Mouse (Mus musculus) liver, embryonic 11.5 days (tissue): ENCODE measurements around the gene Cpxm2. TPM values are rescaled to one million over a fixed set of nuclear protein-coding genes. Genes with fewer than 3 reads are reported as not detected.

Experiments used
- ATAC-seq: fragments of 200-750 bp; cut with Nextera tagmentation; replicated peaks from 2 replicates; pipeline ENCODE4 v1.8.0; 2017; ENCODE audit warnings: moderate number of reproducible peaks, mild to moderate bottlenecking, moderate TSS enrichment, moderate library complexity; ENCODE audit not compliant: low FRiP score
- DNase-seq: peaks from one replicate; pipeline ENCODE4 v3.0.0-alpha.2; 2017; ENCODE audit warnings: low spot score
- H3K27ac ChIP-seq: fragments of 300-500 bp; sonication (generic); 2 replicates; pipeline ENCODE4 v1.5.1; 2014; ENCODE audit warnings: mild to moderate bottlenecking, low read depth, low read length, control low read depth
- H3K27me3 ChIP-seq: fragments of 300-500 bp; sonication (generic); replicated peaks from 2 replicates; pipeline ENCODE4 v1.6.1; 2014; ENCODE audit warnings: low read length, mixed read lengths; ENCODE audit not compliant: control insufficient read depth, insufficient read depth
- H3K36me3 ChIP-seq: fragments of 300-500 bp; sonication (generic); 2 replicates; pipeline ENCODE4 v1.6.1; 2014; ENCODE audit warnings: mild to moderate bottlenecking, low read length, moderate library complexity, mixed read lengths; ENCODE audit not compliant: control insufficient read depth, insufficient read depth
- H3K4me1 ChIP-seq: fragments of 300-500 bp; sonication (generic); replicated peaks from 2 replicates; pipeline ENCODE4 v1.6.1; 2014; ENCODE audit warnings: low read length, mixed read lengths; ENCODE audit not compliant: control insufficient read depth, insufficient read depth
- H3K4me2 ChIP-seq: fragments of 300-500 bp; sonication (generic); 2 replicates; pipeline ENCODE4 v1.6.1; 2014; ENCODE audit warnings: mild to moderate bottlenecking, control low read depth, moderate library complexity
- H3K4me3 ChIP-seq: fragments of 300-500 bp; sonication (generic); 2 replicates; pipeline ENCODE4 v1.5.1; 2014; ENCODE audit warnings: low read depth, low read length, control low read depth
- H3K9ac ChIP-seq: fragments of 300-500 bp; sonication (generic); 2 replicates; pipeline ENCODE4 v1.6.1; 2014; ENCODE audit warnings: low read depth, low read length, control low read depth
- H3K9me3 ChIP-seq: fragments of 300-500 bp; sonication (generic); 2 replicates; pipeline ENCODE4 v1.6.1; 2016; ENCODE audit warnings: low read length, inconsistent platforms, mixed read lengths; ENCODE audit not compliant: control insufficient read depth
- WGBS: fragments of 180-500 bp; shearing (Covaris S2); extraction: QIAGEN DNeasy Blood & Tissue Kit; methylation state at CpG from one replicate; pipeline ENCODE4 v1.1.7; 2014; 5-methylcytosine and 5-hydroxymethylcytosine counted together
- polyA plus RNA-seq: library from polyadenylated mRNA; unstranded; fragments of >200 nt; fragmentation: Nextera tagmentation; extraction: Ambion mirVana; gene quantifications from 2 replicates; pipeline ENCODE4 v1.2.1, GENCODE M21; 2014

Gene Cpxm2
- 0.35 and 0.56 TPM in 2 replicates for polyA plus RNA-seq

- H3K9me3 ChIP-seq: no peaks in the 10 kb centered on the region
- peak within 1 kb of the TSS; percentile 36 for H3K4me3 ChIP-seq
- no peak within 1 kb of the TSS for H3K27ac ChIP-seq
- H3K4me1 ChIP-seq: no peaks in the 10 kb centered on the region
- H3K36me3 ChIP-seq: no peaks in the 10 kb centered on the region
- peak within 1 kb of the TSS; percentile 61 for H3K4me2 ChIP-seq
- 9% methylated on average over 42 of the region's 43 CpGs for WGBS
- H3K27me3 ChIP-seq: peaks cover 29% of the 10 kb centered on the region
- no peak for ATAC-seq
- DNase-seq: no peak
- no peak within 1 kb of the TSS for H3K9ac ChIP-seq
Observed at GRCm38 (mm10) chr7:132154368-132154961, at the start of gene Cpxm2. TSS of gene Cpxm2 (minus strand) at chr7:132154739.

DNA sequence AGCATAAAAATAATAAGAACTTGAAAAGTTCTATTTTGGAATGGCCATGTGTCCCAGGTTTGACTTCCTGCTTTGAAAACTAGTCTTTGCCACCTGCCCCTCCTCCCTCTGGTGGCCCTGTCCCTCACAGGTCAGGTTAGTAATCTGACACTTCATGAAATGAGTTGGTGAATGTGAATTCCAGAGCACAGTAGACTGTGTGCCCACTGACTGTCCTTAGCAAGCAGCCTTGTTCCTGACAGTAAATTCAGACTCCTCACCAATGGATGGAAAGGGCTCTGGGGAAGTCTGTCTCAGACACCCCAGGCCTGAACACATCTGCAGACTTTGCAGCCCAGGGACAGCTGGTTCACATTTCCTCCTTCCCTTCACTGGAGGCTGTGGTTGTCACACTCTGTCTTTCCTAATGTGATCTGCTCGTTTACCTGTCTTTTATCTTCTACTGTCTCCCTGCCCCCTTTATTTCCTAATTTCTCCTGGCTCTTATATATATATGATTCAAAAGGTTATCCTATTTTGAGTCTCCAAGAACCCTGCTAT lies 49.6 kb upstream of the Cpxm2 start:
- H3K36me3 ChIP-seq: no peaks in the 10 kb centered on the region
- no peak overlapping the region for H3K27ac ChIP-seq
- no peak overlapping the region for H3K9ac ChIP-seq
- no peaks in the 10 kb centered on the region for H3K4me1 ChIP-seq
- no peaks in the 10 kb centered on the region for H3K27me3 ChIP-seq
- no peak overlapping the region for H3K4me2 ChIP-seq
- no peak overlapping the region for H3K4me3 ChIP-seq
- WGBS: 22% methylated on average over 1 of the region's 1 CpGs
- DNase-seq: no peak
- no peak for ATAC-seq
- H3K9me3 ChIP-seq: no peaks in the 10 kb centered on the region

DNA sequence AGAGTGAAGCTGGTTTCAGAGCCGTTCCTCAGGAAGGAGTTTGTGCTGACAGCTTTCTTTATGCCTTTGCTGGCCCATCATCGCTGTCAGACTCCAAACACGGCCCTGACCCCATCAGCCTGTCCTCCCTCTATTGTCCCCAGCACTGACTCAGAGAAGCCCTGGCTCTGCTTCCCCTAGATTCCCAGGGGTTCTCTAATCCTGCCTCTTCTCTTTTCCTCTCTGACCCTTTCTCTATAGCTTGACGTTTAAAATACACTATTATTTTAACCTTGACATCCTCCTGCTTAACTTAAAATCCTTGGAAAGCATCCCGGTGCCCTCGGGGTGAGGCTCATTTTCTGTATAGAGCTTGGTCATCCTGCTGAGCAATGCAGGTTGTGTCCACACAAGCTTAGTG lies 45.1 kb upstream of the Cpxm2 start:
- H3K4me2 ChIP-seq: no peak overlapping the region
- no peaks in the 10 kb centered on the region for H3K4me1 ChIP-seq
- no peaks in the 10 kb centered on the region for H3K36me3 ChIP-seq
- no peak for DNase-seq
- WGBS: 64% methylated on average over 6 of the region's 6 CpGs
- H3K4me3 ChIP-seq: no peak overlapping the region
- ATAC-seq: no peak
- H3K9ac ChIP-seq: no peak overlapping the region
- no peaks in the 10 kb centered on the region for H3K9me3 ChIP-seq
- H3K27ac ChIP-seq: no peak overlapping the region
- no peaks in the 10 kb centered on the region for H3K27me3 ChIP-seq

DNA sequence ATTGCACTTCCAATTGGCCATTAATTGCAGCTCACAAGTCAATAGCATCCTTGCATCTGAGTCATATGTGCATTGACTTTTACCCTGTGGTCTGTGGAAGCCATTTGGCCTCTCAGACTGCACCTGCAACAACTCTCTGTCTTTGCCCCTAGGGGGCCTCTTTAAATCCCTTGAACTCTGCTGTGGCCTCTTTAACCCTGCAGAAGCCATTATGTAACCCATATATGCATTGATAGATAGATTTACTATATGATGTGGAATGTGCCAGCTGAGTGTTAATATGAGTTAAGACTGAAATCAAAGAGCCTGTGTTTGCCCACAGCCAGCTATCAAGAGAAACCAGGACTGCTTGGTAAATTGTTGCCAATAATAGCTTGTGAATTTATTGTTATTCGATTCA lies 44.3 kb upstream of the Cpxm2 start:
- Histone ChIP-seq H3K4me3 (no peak overlapping the region), H3K27me3 (no peaks in the 10 kb centered on the region), H3K9me3 (no peaks in the 10 kb centered on the region), H3K4me1 (no peaks in the 10 kb centered on the region), H3K36me3 (no peaks in the 10 kb centered on the region), H3K4me2 (no peak overlapping the region), H3K9ac (no peak overlapping the region), H3K27ac (no peak overlapping the region)
- no peak for DNase-seq
- ATAC-seq: no peak
- 85% methylated on average over 1 of the region's 1 CpGs for WGBS

DNA sequence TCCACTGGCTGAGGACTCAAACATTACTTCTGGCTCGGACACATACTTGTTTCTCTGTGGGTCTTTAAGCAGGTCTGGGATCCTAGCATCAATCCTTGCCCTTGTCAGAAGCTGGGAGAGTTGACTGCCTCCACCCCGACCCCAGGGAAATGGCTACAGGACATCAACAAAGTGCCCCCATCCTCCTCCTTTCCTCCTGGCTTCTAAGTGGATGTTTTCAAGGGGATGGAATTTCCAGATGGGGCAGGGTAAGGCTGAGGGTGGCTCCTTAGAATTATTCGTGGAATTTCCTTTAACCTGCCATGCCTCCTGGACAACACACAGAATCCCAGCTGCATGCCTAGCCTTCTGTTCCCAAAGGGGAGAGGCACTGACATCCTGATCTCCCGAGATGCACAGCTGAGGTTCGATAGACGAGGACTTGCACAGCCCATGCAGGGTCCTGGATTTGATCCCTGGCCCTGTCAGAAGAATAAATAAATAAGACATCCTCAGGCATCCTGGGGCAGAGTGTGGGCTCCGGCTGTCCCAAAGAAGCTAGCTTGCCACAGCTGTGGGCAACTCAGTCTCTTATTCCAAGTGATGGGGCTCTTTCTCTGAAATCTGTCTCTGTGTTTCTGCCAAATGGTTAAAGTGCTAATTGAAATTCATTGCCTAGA lies 43.4 kb upstream of the Cpxm2 start:
- DNase-seq (no peak), ATAC-seq (no peak)
- Histone ChIP-seq H3K27me3 (no peaks in the 10 kb centered on the region), H3K4me2 (no peak overlapping the region), H3K4me1 (no peaks in the 10 kb centered on the region), H3K36me3 (no peaks in the 10 kb centered on the region), H3K9ac (no peak overlapping the region), H3K27ac (no peak overlapping the region), H3K9me3 (no peaks in the 10 kb centered on the region), H3K4me3 (no peak overlapping the region)
- 40% methylated on average over 7 of the region's 7 CpGs for WGBS

DNA sequence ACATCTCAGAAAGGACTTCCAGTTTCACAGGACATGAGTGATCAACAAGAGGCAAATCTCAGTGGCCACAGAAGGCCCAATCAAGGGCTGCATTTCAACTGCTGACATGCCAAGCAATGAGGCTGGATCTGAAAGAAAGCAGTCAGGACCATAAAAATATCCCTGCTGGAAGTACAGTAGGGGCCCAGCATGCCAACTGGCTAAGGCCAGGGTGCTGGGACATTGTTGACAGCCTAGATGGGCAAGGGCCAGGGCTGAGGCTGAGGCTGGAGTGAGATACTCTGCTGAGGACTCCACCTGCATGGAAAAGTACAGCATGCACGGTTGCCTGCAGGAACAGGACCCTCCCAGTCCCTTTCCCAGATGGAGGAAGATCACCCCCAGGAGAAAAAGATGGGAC lies 42.0 kb upstream of the Cpxm2 start:
- no peak overlapping the region for H3K4me3 ChIP-seq
- no peaks in the 10 kb centered on the region for H3K27me3 ChIP-seq
- no peaks in the 10 kb centered on the region for H3K9me3 ChIP-seq
- no peak overlapping the region for H3K4me2 ChIP-seq
- no peaks in the 10 kb centered on the region for H3K36me3 ChIP-seq
- DNase-seq (no peak), ATAC-seq (no peak)
- no peaks in the 10 kb centered on the region for H3K4me1 ChIP-seq
- WGBS: 88% methylated on average over 1 of the region's 1 CpGs
- H3K27ac ChIP-seq: no peak overlapping the region
- no peak overlapping the region for H3K9ac ChIP-seq

DNA sequence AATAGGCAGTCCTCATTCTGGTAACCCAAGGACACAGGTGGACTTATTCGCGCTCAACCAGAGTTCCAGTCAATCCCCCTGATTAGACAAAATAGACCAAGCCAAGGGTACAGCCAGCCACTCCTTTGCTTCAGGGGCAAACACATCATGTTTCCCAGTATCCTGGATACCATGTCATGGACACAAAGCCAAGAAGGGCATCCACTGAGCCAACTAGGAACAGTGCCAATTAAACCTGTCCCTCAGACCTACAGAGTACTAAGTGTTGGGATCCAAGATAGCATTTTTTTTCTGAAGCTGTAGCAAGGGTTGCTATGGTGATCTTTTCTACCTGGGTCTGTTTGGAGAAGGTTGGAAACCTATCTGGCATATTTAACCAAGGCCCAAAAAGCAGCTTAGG lies 39.1 kb upstream of the Cpxm2 start:
- Histone ChIP-seq H3K4me3 (no peak overlapping the region), H3K4me2 (no peak overlapping the region), H3K27me3 (no peaks in the 10 kb centered on the region), H3K4me1 (no peaks in the 10 kb centered on the region), H3K9ac (no peak overlapping the region), H3K36me3 (no peaks in the 10 kb centered on the region), H3K27ac (no peak overlapping the region), H3K9me3 (no peaks in the 10 kb centered on the region)
- WGBS: 90% methylated on average over 2 of the region's 2 CpGs
- DNase-seq (no peak), ATAC-seq (no peak)

GRCm38 (mm10) chr7:132187456-132187855 lies 32.9 kb upstream of the Cpxm2 start:
- no peak overlapping the region for H3K4me3 ChIP-seq
- no peak overlapping the region for H3K27ac ChIP-seq
- H3K9me3 ChIP-seq: no peaks in the 10 kb centered on the region
- H3K36me3 ChIP-seq: no peaks in the 10 kb centered on the region
- H3K4me2 ChIP-seq: no peak overlapping the region
- no peak for DNase-seq
- no peak for ATAC-seq
- H3K27me3 ChIP-seq: no peaks in the 10 kb centered on the region
- no peak overlapping the region for H3K9ac ChIP-seq
- H3K4me1 ChIP-seq: no peaks in the 10 kb centered on the region
- 53% methylated on average over 3 of the region's 3 CpGs for WGBS

GRCm38 (mm10) chr7:132183892-132184404 lies 29.4 kb upstream of the Cpxm2 start:
- ATAC-seq (no peak), DNase-seq (no peak)
- H3K9me3 ChIP-seq: no peaks in the 10 kb centered on the region
- H3K4me3 ChIP-seq: no peak overlapping the region
- H3K4me2 ChIP-seq: no peak overlapping the region
- H3K9ac ChIP-seq: no peak overlapping the region
- whole genome bisulfite sequencing: 74% methylated on average over 5 of the region's 5 CpGs
- no peaks in the 10 kb centered on the region for H3K36me3 ChIP-seq
- no peak overlapping the region for H3K27ac ChIP-seq
- H3K4me1 ChIP-seq: no peaks in the 10 kb centered on the region
- H3K27me3 ChIP-seq: no peaks in the 10 kb centered on the region
